Mouse (Mus musculus) liver, adult 2 months (tissue): ENCODE results near the gene Fdps.

Experiments used
- CTCF ChIP-seq: fragments of 200-500 bp; IDR thresholded peaks from 2 replicates; pipeline ENCODE4 v1.5.1; 2011; ENCODE audit warnings: low read depth, low read length, control low read depth
- POLR2A ChIP-seq: fragments of 200-500 bp; IDR thresholded peaks from 2 replicates; pipeline ENCODE4 v1.6.1; 2011; ENCODE audit warnings: low read length, control low read depth; ENCODE audit not compliant: insufficient read depth; ENCODE audit errors: extremely low read depth

- TF ChIP-seq POLR2A (no peak), CTCF (no peak)
Measured at GRCm38 (mm10) chr3:89088974-89089373, 12.8 kb downstream of the Fdps start.
